Mouse (Mus musculus): Measurements from ENCODE around the gene Nelfb. TPM values are rescaled to one million over a fixed set of nuclear protein-coding genes. Genes with fewer than 3 reads are reported as not detected.

Gene Nelfb
- total RNA-seq, 2 experiments from 2014 or later = 50.7 to 51.7 TPM

Other genes starting within 250 kb of the Nelfb start
- 10 to 100 TPM; 29.7 TPM for gene Dph7, start 249.1 kb downstream of the Nelfb start, total RNA-seq (2021)
- 10 to 100 TPM; 96.8 to 99.2 TPM for gene Mrpl41, start 236.4 kb downstream of the Nelfb start, total RNA-seq (2021)
- 10 to 100 TPM; 23.8 to 24.7 TPM for gene Pnpla7, start 235.5 kb downstream of the Nelfb start, total RNA-seq (2021)
- 1,000 to 10,000 TPM in 1 of 2 experiments, 100 to 1,000 TPM in 1; 982 to 1,031 TPM for gene Nsmf, start 157.1 kb downstream of the Nelfb start, total RNA-seq (2021)
- gene Entpd8, start 131.2 kb downstream of the Nelfb start, total RNA-seq (2021) = not detected
- not detected for gene Noxa1, start 116.3 kb downstream of the Nelfb start, total RNA-seq (2021)
- 10 to 100 TPM; 38.1 to 49.8 TPM for gene Nrarp, start 30.7 kb downstream of the Nelfb start, total RNA-seq (2021)
- gene Tor4a, start 14.6 kb downstream of the Nelfb start, total RNA-seq (2021) = 1 to 10 TPM; 1.7 to 2.0 TPM
- gene Stpg3, start 3.1 kb upstream of the Nelfb start, total RNA-seq (2021) = not detected
- gene Fam166a, start 7.3 kb upstream of the Nelfb start, total RNA-seq (2021) = not detected
- 100 to 1,000 TPM; 415 to 455 TPM for gene Tubb4b, start 13.2 kb upstream of the Nelfb start, total RNA-seq (2021)
- gene Slc34a3, start 22.9 kb upstream of the Nelfb start, total RNA-seq (2021) = not detected
- not detected for gene Rnf224, start 25.3 kb upstream of the Nelfb start, total RNA-seq (2021)
- gene Rnf208, start 30.8 kb upstream of the Nelfb start, total RNA-seq (2021) = 100 to 1,000 TPM; 195 to 202 TPM
- not detected for gene Cysrt1, start 31.0 kb upstream of the Nelfb start, total RNA-seq (2021)
- 1 to 10 TPM; 3.6 to 3.7 TPM for gene AL732309.1, start 35.4 kb upstream of the Nelfb start, total RNA-seq (2021)
- gene Tmem203, start 44.0 kb upstream of the Nelfb start, total RNA-seq (2021) = 10 to 100 TPM; 34.3 to 38.0 TPM
- 10 to 100 TPM; 21.1 to 23.2 TPM for gene Tprn, start 51.1 kb upstream of the Nelfb start, total RNA-seq (2021)
- gene Ssna1, start 60.9 kb upstream of the Nelfb start, total RNA-seq (2021) = 10 to 100 TPM; 69.1 to 70.1 TPM
- gene Anapc2, start 61.0 kb upstream of the Nelfb start, total RNA-seq (2021) = 10 to 100 TPM; 66.6 to 72.1 TPM
- not detected for gene Tmem210, start 76.7 kb upstream of the Nelfb start, total RNA-seq (2021)
- not detected for gene Lrrc26, start 78.4 kb upstream of the Nelfb start, total RNA-seq (2021)
- gene Grin1, start 107.7 kb upstream of the Nelfb start, total RNA-seq (2021) = 100 to 1,000 TPM; 419 to 451 TPM
- gene Man1b1, start 120.8 kb upstream of the Nelfb start, total RNA-seq (2021) = 10 to 100 TPM; 49.0 to 59.9 TPM
- 10 to 100 TPM; 24.7 to 29.4 TPM for gene Dpp7, start 144.9 kb upstream of the Nelfb start, total RNA-seq (2021)
- gene Uap1l1, start 154.2 kb upstream of the Nelfb start, total RNA-seq (2021) = 10 to 100 TPM in 1 of 2 experiments, 1 to 10 TPM in 1; 9.2 to 11.8 TPM
- gene Sapcd2, start 160.8 kb upstream of the Nelfb start, total RNA-seq (2021) = 10 to 100 TPM; 11.9 to 15.3 TPM
- gene Entpd2, start 184.4 kb upstream of the Nelfb start, total RNA-seq (2021) = 10 to 100 TPM; 22.3 to 23.4 TPM
- gene Npdc1, start 187.9 kb upstream of the Nelfb start, total RNA-seq (2021) = 100 to 1,000 TPM; 402 to 418 TPM
- gene Fut7, start 211.8 kb upstream of the Nelfb start, total RNA-seq (2021) = under 1 TPM; 0.31 to 0.81 TPM
- gene Abca2, start 217.2 kb upstream of the Nelfb start, total RNA-seq (2021) = 100 to 1,000 TPM; 140 to 141 TPM
- gene Clic3, start 245.3 kb upstream of the Nelfb start, total RNA-seq (2021) = under 1 TPM in 1 of 2 experiments, not detected in 1; 0.58 TPM
- gene Paxx, start 249.6 kb upstream of the Nelfb start, total RNA-seq (2021) = 10 to 100 TPM; 52.1 to 57.7 TPM